Mouse (Mus musculus): ENCODE measurements around the gene Gal3st2c. TPM values are rescaled to one million over a fixed set of nuclear protein-coding genes. Genes with fewer than 3 reads are reported as not detected.
"Not testable (repeated sequence)": the region's sequence is repeated elsewhere in the genome, so short reads cannot be mapped to it uniquely, and the experiment has no call there.

Gene Gal3st2c
- polyA plus RNA-seq, 1 experiment = under 0.01 TPM

DNA sequence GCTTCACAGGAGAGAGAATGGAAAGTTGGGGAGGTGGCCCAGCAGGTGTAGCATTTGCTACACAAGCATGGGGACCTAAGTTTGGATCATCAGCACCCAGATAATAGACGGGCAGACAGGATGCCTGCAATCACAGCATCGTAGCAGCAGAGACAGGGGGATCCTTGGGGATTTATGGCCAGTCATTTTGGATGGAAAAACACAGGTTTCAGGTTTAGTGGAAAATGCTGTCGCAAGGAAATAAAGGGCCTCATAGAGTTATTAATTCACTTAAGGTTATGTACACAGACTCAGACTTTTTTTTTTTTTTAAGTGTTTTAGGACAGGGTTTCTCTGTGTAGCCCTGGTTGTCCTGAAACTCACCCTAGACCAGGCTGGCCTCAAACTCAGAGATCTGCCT is 55.2 kb downstream of the Gal3st2c start:
- TF ChIP-seq CTCF (IDR thresholded peaks at IDR 0.05; ENCODE audit: extremely low read depth, insufficient read depth, low read length) (no peak), POLR2A (IDR thresholded peaks at IDR 0.05; ENCODE audit: extremely low read depth, insufficient read depth, low read length) (no peak)
- Histone ChIP-seq H3K27ac (ENCODE audit: insufficient read depth, low read length) (no peak overlapping the region), H3K4me3 (ENCODE audit: insufficient read depth, low read length) (no peak overlapping the region), H3K4me1 (ENCODE audit: control insufficient read depth, insufficient read depth, low read length) (no peaks in the 10 kb centered on the region)

DNA sequence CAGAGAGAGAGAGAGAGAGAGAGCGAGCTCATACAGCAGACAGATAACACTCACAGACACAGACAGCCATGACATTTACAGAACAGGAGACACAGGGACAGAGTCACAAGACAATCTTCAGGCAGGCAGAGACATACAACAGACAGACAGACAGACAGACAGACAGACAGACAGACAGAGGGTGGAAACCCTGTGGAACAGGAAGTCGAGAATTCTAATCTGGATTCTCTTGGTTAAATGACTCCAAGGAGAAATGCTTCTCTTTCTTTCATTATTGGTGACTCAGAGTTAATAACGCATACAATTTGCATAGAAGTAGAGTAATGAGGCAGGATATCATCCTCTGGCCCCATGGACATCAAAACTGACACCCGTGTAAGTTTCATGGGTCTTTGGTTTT is 56.2 kb downstream of the Gal3st2c start:
- TF ChIP-seq CTCF (IDR thresholded peaks at IDR 0.05; ENCODE audit: extremely low read depth, insufficient read depth, low read length) (no peak), POLR2A (IDR thresholded peaks at IDR 0.05; ENCODE audit: extremely low read depth, insufficient read depth, low read length) (no peak)
- no peak overlapping the region for H3K4me3 ChIP-seq (ENCODE audit: insufficient read depth, low read length)
- no peaks in the 10 kb centered on the region for H3K4me1 ChIP-seq (ENCODE audit: control insufficient read depth, insufficient read depth, low read length)
- no peak overlapping the region for H3K27ac ChIP-seq (ENCODE audit: insufficient read depth, low read length)

DNA sequence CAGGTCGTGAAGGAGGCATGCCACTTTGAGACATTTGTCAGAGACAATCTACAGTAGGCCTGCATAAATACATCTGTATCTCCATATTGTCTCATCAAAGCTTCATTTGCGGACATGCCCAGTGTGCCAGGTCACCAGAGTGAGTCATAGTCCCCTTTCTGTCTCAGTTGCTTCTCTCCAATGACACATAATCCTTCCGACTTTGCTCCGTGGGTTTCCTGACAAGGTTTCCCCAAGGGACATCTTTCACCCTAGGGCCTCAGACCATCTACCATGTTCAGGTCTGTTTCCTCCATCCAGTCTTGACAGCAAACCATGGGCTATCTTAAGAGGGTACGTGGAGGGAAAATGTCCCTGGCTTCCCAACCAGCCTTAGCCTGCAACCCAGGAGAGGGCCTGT is 60.8 kb downstream of the Gal3st2c start:
- TF ChIP-seq POLR2A (IDR thresholded peaks at IDR 0.05; ENCODE audit: extremely low read depth, insufficient read depth, low read length) = no peak
- no peak for TF ChIP-seq CTCF (IDR thresholded peaks at IDR 0.05; ENCODE audit: extremely low read depth, insufficient read depth, low read length)
- no peak overlapping the region for H3K4me3 ChIP-seq (ENCODE audit: insufficient read depth, low read length)
- H3K27ac ChIP-seq (ENCODE audit: insufficient read depth, low read length) = no peak overlapping the region
- H3K4me1 ChIP-seq (ENCODE audit: control insufficient read depth, insufficient read depth, low read length) = peaks cover 11% of the 10 kb centered on the region

DNA sequence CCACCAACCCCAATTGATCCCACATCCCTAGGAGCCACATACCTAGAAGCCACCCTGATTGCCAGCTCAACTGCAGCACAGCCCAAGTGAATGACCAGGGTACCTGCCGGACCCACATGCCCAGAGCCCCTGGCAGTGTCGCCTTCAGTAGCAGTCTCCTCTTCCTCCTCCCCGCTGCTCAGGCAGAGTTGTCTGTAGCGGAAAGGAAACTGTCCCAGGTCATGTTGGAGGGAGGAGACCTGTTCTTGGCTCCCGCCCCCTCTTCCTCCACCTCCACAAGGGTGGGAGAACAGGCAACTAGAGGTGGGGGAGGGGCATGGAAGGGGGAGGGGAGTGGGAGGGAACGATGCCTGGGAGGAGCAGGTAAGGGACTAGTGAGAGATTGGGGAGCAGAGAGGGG is 62.1 kb downstream of the Gal3st2c start, which contains the start of gene Pdcd1:
Pdcd1 (minus strand) TSS at position 181 of the 400 bp plus-strand sequence.
- peak within 1 kb of the TSS; percentile 96 for H3K27ac ChIP-seq (ENCODE audit: insufficient read depth, low read length)
- TF ChIP-seq CTCF (IDR thresholded peaks at IDR 0.05; ENCODE audit: extremely low read depth, insufficient read depth, low read length) (no peak), POLR2A (IDR thresholded peaks at IDR 0.05; ENCODE audit: extremely low read depth, insufficient read depth, low read length) (no peak)

DNA sequence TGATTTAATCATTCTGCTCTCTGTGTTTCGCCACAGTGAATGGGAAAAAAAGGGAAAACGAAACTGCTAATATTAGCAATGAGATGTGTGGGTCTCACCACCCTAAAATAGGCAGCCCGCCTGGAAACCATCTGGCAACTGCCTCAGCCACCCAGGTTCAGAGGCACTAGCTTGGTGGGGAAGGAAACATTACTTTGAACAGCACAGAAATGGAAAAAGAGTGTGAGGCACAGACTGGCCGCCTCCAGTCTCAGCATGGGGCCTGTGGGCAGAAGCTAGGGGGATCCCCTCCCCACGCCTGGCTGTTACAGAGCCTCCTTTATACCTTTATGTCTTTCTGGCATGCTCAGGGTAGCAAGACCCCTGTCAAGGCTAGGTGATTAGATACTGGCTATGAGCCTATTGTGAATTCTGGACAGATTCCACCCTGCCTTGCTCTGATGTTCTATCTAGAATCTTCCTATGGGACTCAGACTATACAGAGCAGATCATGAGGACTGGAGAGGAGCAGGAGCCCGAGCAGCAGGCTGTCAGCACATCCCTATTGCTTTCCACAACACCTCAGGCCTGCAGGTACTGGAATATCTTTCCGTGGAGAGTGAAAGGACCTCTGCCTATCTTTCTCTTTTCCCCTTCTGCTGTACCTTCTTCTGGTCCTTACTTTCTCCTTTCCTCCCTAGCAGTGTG is 63.4 kb downstream of the Gal3st2c start:
- peaks cover 11% of the 10 kb centered on the region for H3K4me1 ChIP-seq (ENCODE audit: control insufficient read depth, insufficient read depth, low read length)
- no peak overlapping the region for H3K4me3 ChIP-seq (ENCODE audit: insufficient read depth, low read length)
- TF ChIP-seq POLR2A (IDR thresholded peaks at IDR 0.05; ENCODE audit: extremely low read depth, insufficient read depth, low read length) = no peak
- no peak for TF ChIP-seq CTCF (IDR thresholded peaks at IDR 0.05; ENCODE audit: extremely low read depth, insufficient read depth, low read length)
- H3K27ac ChIP-seq (ENCODE audit: insufficient read depth, low read length) = peak overlapping the region; percentile 96

More for the DNA sequence above, 62.1 kb downstream of the Gal3st2c start, which contains the start of gene Pdcd1:
- H3K4me1 ChIP-seq (ENCODE audit: control insufficient read depth, insufficient read depth, low read length) = peaks cover 11% of the 10 kb centered on the region
- H3K4me3 ChIP-seq (ENCODE audit: insufficient read depth, low read length) = no peak within 1 kb of the TSS

DNA sequence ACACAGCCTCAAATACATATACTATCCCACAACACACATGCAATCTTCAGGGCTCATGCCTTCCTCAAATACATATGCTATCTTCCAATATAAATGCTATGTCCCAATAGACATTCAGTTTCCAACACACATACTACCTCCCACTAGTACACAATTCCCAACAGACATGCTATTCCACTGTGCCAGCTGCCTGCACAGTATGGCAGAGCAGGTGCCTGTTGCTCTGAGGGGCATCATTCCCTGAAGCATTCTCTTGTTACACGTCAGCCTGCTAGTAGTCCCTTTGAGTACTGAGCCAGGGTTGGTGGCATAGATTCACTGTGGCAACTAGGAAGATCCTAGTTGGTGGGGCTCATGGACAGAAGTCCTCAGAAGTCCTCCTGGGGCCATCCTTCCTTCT is 64.2 kb downstream of the Gal3st2c start:
- H3K27ac ChIP-seq (ENCODE audit: insufficient read depth, low read length) = no peak overlapping the region
- H3K4me3 ChIP-seq (ENCODE audit: insufficient read depth, low read length) = no peak overlapping the region
- no peak for TF ChIP-seq CTCF (IDR thresholded peaks at IDR 0.05; ENCODE audit: extremely low read depth, insufficient read depth, low read length)
- TF ChIP-seq POLR2A (IDR thresholded peaks at IDR 0.05; ENCODE audit: extremely low read depth, insufficient read depth, low read length) = no peak
- H3K4me1 ChIP-seq (ENCODE audit: control insufficient read depth, insufficient read depth, low read length) = peaks cover 11% of the 10 kb centered on the region

DNA sequence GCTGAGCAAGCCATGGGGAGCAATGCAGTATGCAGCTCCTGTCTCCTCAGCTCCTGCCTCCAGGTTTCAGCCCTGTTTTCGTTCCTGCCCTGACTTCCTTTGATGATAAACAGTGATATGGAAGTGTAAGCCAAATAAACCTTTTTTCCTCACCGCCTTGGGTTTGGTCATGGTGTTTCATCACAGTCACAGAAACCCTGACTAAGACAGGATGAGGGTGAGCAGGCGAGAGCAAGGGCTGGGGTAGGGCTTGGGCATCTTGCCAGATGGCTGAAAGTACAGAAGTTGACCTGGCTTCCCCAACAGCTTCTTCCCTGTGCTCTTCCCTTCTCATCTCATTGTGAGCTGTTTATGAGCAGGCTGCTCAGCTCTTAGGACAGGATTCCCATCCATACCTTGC is 65.7 kb downstream of the Gal3st2c start:
- peaks cover 11% of the 10 kb centered on the region for H3K4me1 ChIP-seq (ENCODE audit: control insufficient read depth, insufficient read depth, low read length)
- no peak overlapping the region for H3K27ac ChIP-seq (ENCODE audit: insufficient read depth, low read length)
- TF ChIP-seq CTCF (IDR thresholded peaks at IDR 0.05; ENCODE audit: extremely low read depth, insufficient read depth, low read length) (no peak), POLR2A (IDR thresholded peaks at IDR 0.05; ENCODE audit: extremely low read depth, insufficient read depth, low read length) (no peak)

DNA sequence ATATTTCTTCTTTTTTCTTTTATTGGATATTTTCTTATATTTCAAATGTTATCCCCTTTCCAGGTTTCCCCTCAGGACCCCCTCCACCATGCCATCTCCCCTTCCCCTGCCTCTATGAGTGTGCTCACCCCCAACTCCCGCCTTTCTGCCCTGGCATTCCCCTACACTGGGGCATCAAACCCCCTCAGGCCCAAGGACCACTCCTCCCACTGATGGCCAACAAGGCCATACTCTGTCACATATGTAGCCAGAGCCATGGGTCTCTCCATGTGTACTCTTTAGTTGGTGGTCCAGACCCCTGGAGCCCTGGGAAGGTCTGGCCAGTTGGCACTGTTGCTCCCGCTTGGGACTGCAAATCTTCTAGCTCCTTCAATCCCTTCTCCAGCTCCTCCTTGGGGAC is 67.1 kb downstream of the Gal3st2c start:
- H3K4me3 ChIP-seq (ENCODE audit: insufficient read depth, low read length) = no peak overlapping the region
- H3K4me1 ChIP-seq (ENCODE audit: control insufficient read depth, insufficient read depth, low read length) = peaks cover 8% of the 10 kb centered on the region
- TF ChIP-seq CTCF (IDR thresholded peaks at IDR 0.05; ENCODE audit: extremely low read depth, insufficient read depth, low read length) = no peak
- no peak for TF ChIP-seq POLR2A (IDR thresholded peaks at IDR 0.05; ENCODE audit: extremely low read depth, insufficient read depth, low read length)
- no peak overlapping the region for H3K27ac ChIP-seq (ENCODE audit: insufficient read depth, low read length)

More for the DNA sequence above, 65.7 kb downstream of the Gal3st2c start:
- H3K4me3 ChIP-seq (ENCODE audit: insufficient read depth, low read length) = no peak overlapping the region

DNA sequence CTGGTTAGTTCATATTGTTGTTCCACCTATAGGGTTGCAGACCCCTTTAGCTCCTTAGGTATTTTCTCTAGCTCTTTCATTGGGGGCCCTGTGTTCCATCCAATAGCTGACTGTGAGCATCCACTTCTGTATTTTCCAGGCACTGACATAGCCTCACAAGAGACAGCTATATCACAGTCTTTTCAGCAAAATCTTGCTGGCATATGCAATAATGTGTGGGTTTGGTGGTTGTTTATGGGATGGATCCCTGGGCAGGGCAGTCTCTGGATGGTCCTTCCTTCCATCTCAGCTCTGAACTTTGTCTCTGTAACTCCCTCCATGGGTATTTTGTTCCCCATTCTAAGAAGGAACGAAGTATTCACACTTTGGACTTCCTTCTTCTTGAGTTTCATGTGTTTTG is 68.0 kb downstream of the Gal3st2c start:
- H3K27ac ChIP-seq (ENCODE audit: insufficient read depth, low read length); H3K4me3 ChIP-seq (ENCODE audit: insufficient read depth, low read length); H3K4me1 ChIP-seq (ENCODE audit: control insufficient read depth, insufficient read depth, low read length): not testable (repeated sequence)

Other genes starting within 250 kb of the Gal3st2c start
- 50.6 and 50.7 TPM in 2 replicates for gene Atg4b, start 239.0 kb upstream of the Gal3st2c start, polyA plus RNA-seq (2012; rRNA removed)
- 34.2 and 37.1 TPM in 2 replicates for gene Thap4, start 235.6 kb upstream of the Gal3st2c start, polyA plus RNA-seq (2012; rRNA removed)
- gene Dtymk, start 188.6 kb upstream of the Gal3st2c start, polyA plus RNA-seq (2012; rRNA removed) = 82.7 and 85.3 TPM in 2 replicates
- gene Ing5, start 186.5 kb upstream of the Gal3st2c start, polyA plus RNA-seq (2012; rRNA removed) = 8.6 and 8.9 TPM in 2 replicates
- gene D2hgdh, start 165.6 kb upstream of the Gal3st2c start, polyA plus RNA-seq (2012; rRNA removed) = 15.0 and 15.1 TPM in 2 replicates
- gene Gal3st2, start 129.2 kb upstream of the Gal3st2c start, polyA plus RNA-seq (2012; rRNA removed) = not detected in 2 replicates
- gene Gal3st2b, start 72.2 kb upstream of the Gal3st2c start, polyA plus RNA-seq (2012; rRNA removed) = 0.17 TPM in 1 of 2 replicates, not detected in the other
- 9.0 and 9.6 TPM in 2 replicates for gene Neu4, start 29.9 kb downstream of the Gal3st2c start, polyA plus RNA-seq (2012; rRNA removed)
- 0.06 and 0.13 TPM in 2 replicates for gene Pdcd1, start 62.0 kb downstream of the Gal3st2c start, polyA plus RNA-seq (2012; rRNA removed)